Mouse (Mus musculus) kidney, embryonic 14.5 days (tissue): ENCODE measurements around the gene Lamp3. TPM values are rescaled to one million over a fixed set of nuclear protein-coding genes. Genes with fewer than 3 reads are reported as not detected.
"Not testable (repeated sequence)": the region's sequence is repeated elsewhere in the genome, so short reads cannot be mapped to it uniquely, and the experiment has no call there.

Source experiments
- ATAC-seq: fragments of 200-750 bp; cut with Nextera tagmentation; 2 replicates; pipeline ENCODE4 v1.8.0; 2017; ENCODE audit warnings: moderate number of reproducible peaks, mild to moderate bottlenecking, moderate TSS enrichment, moderate library complexity; ENCODE audit not compliant: low FRiP score, low TSS enrichment
- H3K27ac ChIP-seq: fragments of 300-500 bp; sonication (generic); 2 replicates; pipeline ENCODE4 v1.5.1; 2014; ENCODE audit warnings: low read depth, mild to moderate bottlenecking, low read length, moderate library complexity, mixed read lengths
- H3K27me3 ChIP-seq: fragments of 300-500 bp; sonication (generic); 2 replicates; pipeline ENCODE4 v1.6.1; 2014; ENCODE audit warnings: mild to moderate bottlenecking, low read length; ENCODE audit not compliant: control insufficient read depth, insufficient read depth
- H3K36me3 ChIP-seq: fragments of 300-500 bp; sonication (generic); 2 replicates; pipeline ENCODE4 v1.6.1; 2014; ENCODE audit warnings: low read length, mixed read lengths; ENCODE audit not compliant: control insufficient read depth, insufficient read depth
- H3K4me1 ChIP-seq: fragments of 300-500 bp; sonication (generic); 2 replicates; pipeline ENCODE4 v1.6.1; 2014; ENCODE audit warnings: low read length, mixed read lengths; ENCODE audit not compliant: control insufficient read depth, insufficient read depth
- H3K4me2 ChIP-seq: fragments of 300-500 bp; sonication (generic); replicated peaks from 2 replicates; pipeline ENCODE4 v1.6.1; 2014; ENCODE audit warnings: low read depth, mild to moderate bottlenecking, low read length
- H3K4me3 ChIP-seq: fragments of 300-500 bp; sonication (generic); 2 replicates; pipeline ENCODE4 v1.5.1; 2014; ENCODE audit warnings: mild to moderate bottlenecking, low read length
- H3K9ac ChIP-seq: fragments of 300-500 bp; sonication (generic); 2 replicates; pipeline ENCODE4 v1.6.1; 2014; ENCODE audit warnings: low read depth, mild to moderate bottlenecking, low read length, moderate library complexity
- H3K9me3 ChIP-seq: fragments of 300-500 bp; sonication (generic); 2 replicates; pipeline ENCODE4 v1.6.1; 2016; ENCODE audit warnings: low read length; ENCODE audit not compliant: control insufficient read depth
- WGBS: fragments of 180-500 bp; shearing (Covaris S2); extraction: QIAGEN DNeasy Blood & Tissue Kit; methylation state at CpG from one replicate; pipeline ENCODE4 v1.1.7; 2014; 5-methylcytosine and 5-hydroxymethylcytosine counted together
- polyA plus RNA-seq: library from polyadenylated mRNA; unstranded; fragments of >200 nt; fragmentation: Nextera tagmentation; extraction: Ambion mirVana; gene quantifications from 2 replicates; pipeline ENCODE4 v1.2.1, GENCODE M21; 2014

The Lamp3 gene
- polyA plus RNA-seq, result 0.06 TPM in 1 of 2 replicates, not detected in the other

- ATAC-seq, result no peak
- H3K9ac ChIP-seq, result no peak within 1 kb of the TSS
- H3K4me3 ChIP-seq, result no peak within 1 kb of the TSS
- H3K36me3 ChIP-seq, result no peaks in the 10 kb centered on the region
- H3K9me3 ChIP-seq, result no peaks in the 10 kb centered on the region
- no peaks in the 10 kb centered on the region for H3K27me3 ChIP-seq
- H3K4me1 ChIP-seq, result no peaks in the 10 kb centered on the region
- H3K27ac ChIP-seq, result no peak within 1 kb of the TSS
- H3K4me2 ChIP-seq, result no peak within 1 kb of the TSS
Measured at GRCm38 (mm10) chr16:19706216-19706615, at the start of gene Lamp3. TSS of gene Lamp3 (minus strand) at chr16:19706375.

- no peaks in the 10 kb centered on the region for H3K4me1 ChIP-seq
- H3K4me3 ChIP-seq, result no peak overlapping the region
- 90% methylated on average over 1 of the region's 1 CpGs for WGBS
- H3K36me3 ChIP-seq, result no peaks in the 10 kb centered on the region
- no peak for ATAC-seq
- no peak overlapping the region for H3K4me2 ChIP-seq
- H3K9me3 ChIP-seq, result no peaks in the 10 kb centered on the region
- no peak overlapping the region for H3K27ac ChIP-seq
- H3K9ac ChIP-seq, result no peak overlapping the region
- no peaks in the 10 kb centered on the region for H3K27me3 ChIP-seq
Measured at GRCm38 (mm10) chr16:19732896-19733295, 26.7 kb upstream of the Lamp3 start.

GRCm38 (mm10) chr16:19724139-19724538 is 18.0 kb upstream of the Lamp3 start:
- not testable (repeated sequence) for H3K9me3 ChIP-seq, H3K36me3 ChIP-seq, H3K27ac ChIP-seq, H3K4me1 ChIP-seq, H3K9ac ChIP-seq, ATAC-seq, H3K4me3 ChIP-seq, H3K4me2 ChIP-seq, H3K27me3 ChIP-seq
- WGBS, result 47% methylated on average over 2 of the region's 2 CpGs

- 55% methylated on average over 2 of the region's 2 CpGs for WGBS
- Histone ChIP-seq H3K4me3 (no peak overlapping the region), H3K27ac (no peak overlapping the region), H3K36me3 (no peaks in the 10 kb centered on the region), H3K9me3 (no peaks in the 10 kb centered on the region), H3K4me1 (no peaks in the 10 kb centered on the region), H3K27me3 (no peaks in the 10 kb centered on the region), H3K4me2 (no peak overlapping the region), H3K9ac (no peak overlapping the region)
- ATAC-seq, result no peak
Measured at GRCm38 (mm10) chr16:19720959-19721358, 14.8 kb upstream of the Lamp3 start.

- 89% methylated on average over 1 of the region's 1 CpGs for WGBS
Measured at GRCm38 (mm10) chr16:19707381-19707780, 1.2 kb upstream of the Lamp3 start.

GRCm38 (mm10) chr16:19699207-19699606 is 7.0 kb downstream of the Lamp3 start:
- no peaks in the 10 kb centered on the region for H3K36me3 ChIP-seq
- H3K27me3 ChIP-seq, result no peaks in the 10 kb centered on the region
- H3K4me1 ChIP-seq, result no peaks in the 10 kb centered on the region
- ATAC-seq, result no peak
- H3K9ac ChIP-seq, result no peak overlapping the region
- H3K9me3 ChIP-seq, result no peaks in the 10 kb centered on the region
- H3K4me3 ChIP-seq, result no peak overlapping the region
- no peak overlapping the region for H3K4me2 ChIP-seq
- H3K27ac ChIP-seq, result no peak overlapping the region

More at GRCm38 (mm10) chr16:19707381-19707780, 1.2 kb upstream of the Lamp3 start:
- Histone ChIP-seq H3K9ac (no peak overlapping the region), H3K36me3 (no peaks in the 10 kb centered on the region), H3K4me1 (no peaks in the 10 kb centered on the region), H3K4me2 (no peak overlapping the region), H3K27ac (no peak overlapping the region), H3K4me3 (no peak overlapping the region), H3K9me3 (no peaks in the 10 kb centered on the region), H3K27me3 (no peaks in the 10 kb centered on the region)
- ATAC-seq, result no peak

- WGBS, result 87% methylated on average over 2 of the region's 2 CpGs
- H3K27me3 ChIP-seq, result no peaks in the 10 kb centered on the region
- H3K36me3 ChIP-seq, result no peaks in the 10 kb centered on the region
- no peak overlapping the region for H3K9ac ChIP-seq
- no peak overlapping the region for H3K4me3 ChIP-seq
- H3K27ac ChIP-seq, result no peak overlapping the region
- no peak overlapping the region for H3K4me2 ChIP-seq
- no peaks in the 10 kb centered on the region for H3K9me3 ChIP-seq
- no peaks in the 10 kb centered on the region for H3K4me1 ChIP-seq
- ATAC-seq, result no peak
Measured at GRCm38 (mm10) chr16:19670768-19671357, 35.3 kb downstream of the Lamp3 start.

- Histone ChIP-seq H3K9me3 (no peaks in the 10 kb centered on the region), H3K27ac (no peak overlapping the region), H3K36me3 (no peaks in the 10 kb centered on the region), H3K4me3 (no peak overlapping the region), H3K9ac (no peak overlapping the region), H3K4me1 (no peaks in the 10 kb centered on the region), H3K27me3 (no peaks in the 10 kb centered on the region), H3K4me2 (no peak overlapping the region)
- no peak for ATAC-seq
- WGBS, result 60% methylated on average over 1 of the region's 1 CpGs
Measured at GRCm38 (mm10) chr16:19666312-19666711, 39.9 kb downstream of the Lamp3 start.

- Histone ChIP-seq H3K27me3 (no peaks in the 10 kb centered on the region), H3K9me3 (no peaks in the 10 kb centered on the region), H3K4me3 (no peak within 1 kb of the TSS), H3K9ac (no peak within 1 kb of the TSS), H3K27ac (no peak within 1 kb of the TSS), H3K36me3 (no peaks in the 10 kb centered on the region), H3K4me1 (no peaks in the 10 kb centered on the region), H3K4me2 (no peak within 1 kb of the TSS)
- ATAC-seq, result no peak
- WGBS, result 90% methylated on average over 1 of the region's 1 CpGs
Measured at GRCm38 (mm10) chr16:19629816-19630215, 76.4 kb downstream of the Lamp3 start, which contains the start of gene Olfr171. TSS of gene Olfr171 (minus strand) at chr16:19629916.
